Comparison of ENCODE assay signal across 8 mouse cellular contexts in the genomic region with DNA sequence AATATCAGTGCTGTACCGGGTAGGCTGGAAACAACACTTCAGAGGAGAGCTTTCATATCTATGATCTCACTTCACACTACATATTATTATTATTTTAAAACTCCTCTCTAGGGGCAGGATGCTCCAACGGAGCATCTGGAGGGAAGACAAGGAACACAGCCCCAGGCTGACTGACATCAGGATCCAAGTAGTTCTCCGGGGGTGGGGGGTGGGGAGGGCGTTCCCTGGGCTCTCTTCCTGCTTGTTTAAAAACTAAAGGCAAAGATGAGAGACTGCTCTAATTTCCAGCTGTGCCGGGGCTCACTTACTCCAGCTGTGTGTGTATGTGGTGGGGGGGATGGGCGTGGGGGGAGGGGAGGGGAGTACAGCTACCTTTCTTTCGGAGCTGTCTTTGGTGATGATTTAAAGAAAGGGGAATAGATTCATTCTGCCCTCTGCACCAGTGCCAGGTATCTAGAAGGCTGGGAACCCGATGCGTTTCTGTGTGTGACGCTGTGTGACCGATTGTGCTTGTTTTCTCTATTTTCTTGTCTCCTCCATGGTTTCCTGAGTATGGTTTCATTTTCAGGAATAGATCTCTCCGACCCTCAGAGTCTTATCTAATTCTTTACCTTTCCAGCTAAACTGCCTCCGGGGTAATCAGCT. TPM values are rescaled to one million over a fixed set of nuclear protein-coding genes. Genes with fewer than 3 reads are reported as not detected.
DNase-seq lines count a peak whose midpoint lies in the region; ATAC-seq lines count a peak whose summit lies in the region.
"Had no signal": no experiment of that assay in that cellular context is flagged by ENCODE, and none has a peak within 500 bp of the region (broad histone marks: within the 10 kb centered on the region; RNA-seq: fewer than 3 reads in every experiment).

No protein-coding gene starts in this region.

- peak overlapping the region; percentile 38 for H3K4me3 ChIP-seq in heart, embryonic 11.5 days (ENCODE audit: low read depth, low read length)

- peak overlapping the region; percentile 67 for H3K4me2 ChIP-seq in heart, embryonic 11.5 days

- no peaks in the 10 kb centered on the region for H3K36me3 ChIP-seq in heart, embryonic 11.5 days (ENCODE audit: control insufficient read depth, insufficient read depth, low read length)

- H3K9ac ChIP-seq in heart, embryonic 11.5 days (ENCODE audit: low read depth, low read length), result peak overlapping the region; percentile 61

- 6% methylated on average over 13 of the region's 13 CpGs for WGBS in heart, embryonic 11.5 days (ENCODE audit: insufficient replicate concordance)

- DNase-seq in R1 (ENCODE audit: low read depth, low spot score) (peak; percentile 81), liver (peak; percentile 15)
- DNase-seq in retina, embryonic 14.5 days (ENCODE audit: low spot score), result peak; percentile 23
- DNase-seq in left cerebral cortex, postnatal 4 days, result no peak
- DNase-seq in cerebellum, adult 9-11 months, result no peak

- intact Hi-C loops in left cerebral cortex, postnatal 4 days (cut with DNase I), result no loop called here

- H3K27me3 ChIP-seq in heart, embryonic 11.5 days (ENCODE audit: control insufficient read depth, insufficient read depth, low read length), result no peaks in the 10 kb centered on the region

- no peak overlapping the region for H3K27ac ChIP-seq in heart, embryonic 11.5 days (ENCODE audit: low read depth, low read length)

- H3K9me3 ChIP-seq in heart, embryonic 11.5 days (replicated peaks; ENCODE audit: control insufficient read depth, low read length), result no peaks in the 10 kb centered on the region

- ATAC-seq in CD4-positive, CD25-positive, alpha-beta regulatory T cell, adult 4 months, result peak; percentile 13
- no peak for ATAC-seq in heart, embryonic 11.5 days (replicated peaks; ENCODE audit: insufficient number of reproducible peaks, low FRiP score, low TSS enrichment)

- peaks cover 7% of the 10 kb centered on the region; the same call in 1 of the 2 replicates for H3K4me1 ChIP-seq in heart, embryonic 11.5 days (ENCODE audit: control insufficient read depth, insufficient read depth, low read length)

RNA-seq across cellular contexts. Expression of gene Abhd12b, which starts 5.8 kb away (rescaled TPM):
- polyA plus RNA-seq in CD4-positive, CD25-positive, alpha-beta regulatory T cell, adult 4 months (2017; shearing (Covaris generic)), result 1 to 10 TPM; 1.1 to 4.1 TPM
- polyA plus RNA-seq in heart, embryonic 11.5 days (2014; fragmentation: Nextera tagmentation; extraction: Ambion mirVana), result not detected in 2 replicates
- not detected for total RNA-seq in left cerebral cortex, postnatal 4 days (2021)
- total RNA-seq: common myeloid progenitor, adult 5-6 weeks had no signal

RNA-seq across cellular contexts. Expression of gene Nin, which starts 34.6 kb away (rescaled TPM):
- 10 to 100 TPM; 26.6 to 27.3 TPM for polyA plus RNA-seq in CD4-positive, CD25-positive, alpha-beta regulatory T cell, adult 4 months (2017; shearing (Covaris generic))
- polyA plus RNA-seq in heart, embryonic 11.5 days (2014; fragmentation: Nextera tagmentation; extraction: Ambion mirVana), result 7.8 and 9.1 TPM in 2 replicates
- 10 to 100 TPM; 86.3 to 88.1 TPM for total RNA-seq in left cerebral cortex, postnatal 4 days (2021)

Comparison
In these comparisons a context has a peak if more than half of its experiments do, and no peak if none do; other contexts are left out.
1. DNase-seq: peak in R1 (single experiment), liver (single experiment) and retina, embryonic 14.5 days (single experiment); none in left cerebral cortex, postnatal 4 days (single experiment) and cerebellum, adult 9-11 months (single experiment).